Mouse (Mus musculus) ES-E14 (cell line): ENCODE results near the gene Inca1.

Source experiments
- CHD2 ChIP-seq: IDR thresholded peaks from 2 replicates; pipeline ENCODE4 v1.6.1; 2014; ENCODE audit warnings: mild to moderate bottlenecking, low read depth, low read length, inconsistent platforms
- HCFC1 ChIP-seq: IDR thresholded peaks from 2 replicates; pipeline ENCODE4 v1.6.1; 2012; ENCODE audit warnings: low read length, inconsistent platforms, borderline replicate concordance; ENCODE audit not compliant: insufficient read depth
- MAFK ChIP-seq: IDR thresholded peaks from 2 replicates; pipeline ENCODE4 v1.6.1; 2014; ENCODE audit warnings: mild to moderate bottlenecking, low read depth, low read length, inconsistent platforms; ENCODE audit not compliant: insufficient read depth
- ZC3H11A ChIP-seq: IDR thresholded peaks from 2 replicates; pipeline ENCODE4 v1.6.1; 2012; ENCODE audit warnings: low read depth, mild to moderate bottlenecking, inconsistent platforms, low read length, borderline replicate concordance
- ZNF384 ChIP-seq: IDR thresholded peaks from 2 replicates; pipeline ENCODE4 v1.6.1; 2012; ENCODE audit warnings: low read depth, low read length, inconsistent platforms

- TF ChIP-seq MAFK: no peak
- TF ChIP-seq HCFC1: no peak
- no peak for TF ChIP-seq ZC3H11A
- no peak for TF ChIP-seq ZNF384
- TF ChIP-seq CHD2: no peak
These were observed 37.8 kb upstream of the Inca1 start for GRCm38 (mm10) chr11:70737749-70738148.
